Mouse (Mus musculus): Measurements from ENCODE around the gene Zfp750. TPM values are rescaled to one million over a fixed set of nuclear protein-coding genes. Genes with fewer than 3 reads are reported as not detected.

Zfp750 gene
- 0.38 and 0.76 TPM in 2 replicates for polyA plus RNA-seq (2015; fragmentation: Nextera tagmentation; extraction: Ambion mirVana)

DNA sequence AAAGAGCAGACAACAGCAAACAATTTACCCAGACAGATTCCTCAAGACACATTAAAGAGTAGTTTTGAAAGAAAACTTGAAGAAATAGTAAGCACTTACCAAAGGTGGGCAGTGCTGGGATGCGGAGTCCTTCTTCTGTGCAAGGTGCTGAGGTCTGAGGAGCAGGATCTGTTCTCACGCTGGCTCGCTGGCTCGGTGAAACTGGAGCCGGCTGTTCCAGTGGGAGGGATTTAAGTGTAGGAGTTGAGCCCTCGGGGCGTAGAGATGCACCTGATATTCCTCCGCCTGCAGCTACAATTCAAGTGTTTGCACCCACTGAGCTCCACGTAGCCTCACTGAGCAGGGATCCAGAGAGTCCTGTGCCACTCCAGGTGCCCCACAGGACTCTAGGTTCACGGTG lies at the start of gene Zfp750:
TSS of gene Zfp750 (minus strand) at position 203 of the 400 bp plus-strand sequence.
- H3K4me2 ChIP-seq (replicated peaks) = no peak within 1 kb of the TSS
- ATAC-seq = no peak
- no peaks in the 10 kb centered on the region for H3K36me3 ChIP-seq
- H3K27me3 ChIP-seq (replicated peaks) = no peaks in the 10 kb centered on the region
- WGBS = 45% methylated on average over 10 of the region's 10 CpGs
- H3K9ac ChIP-seq = no peak within 1 kb of the TSS
- H3K27ac ChIP-seq = no peak within 1 kb of the TSS
- peaks cover 15% of the 10 kb centered on the region for H3K4me1 ChIP-seq (replicated peaks)
- no peaks in the 10 kb centered on the region for H3K9me3 ChIP-seq
- H3K4me3 ChIP-seq (replicated peaks) = no peak within 1 kb of the TSS

DNA sequence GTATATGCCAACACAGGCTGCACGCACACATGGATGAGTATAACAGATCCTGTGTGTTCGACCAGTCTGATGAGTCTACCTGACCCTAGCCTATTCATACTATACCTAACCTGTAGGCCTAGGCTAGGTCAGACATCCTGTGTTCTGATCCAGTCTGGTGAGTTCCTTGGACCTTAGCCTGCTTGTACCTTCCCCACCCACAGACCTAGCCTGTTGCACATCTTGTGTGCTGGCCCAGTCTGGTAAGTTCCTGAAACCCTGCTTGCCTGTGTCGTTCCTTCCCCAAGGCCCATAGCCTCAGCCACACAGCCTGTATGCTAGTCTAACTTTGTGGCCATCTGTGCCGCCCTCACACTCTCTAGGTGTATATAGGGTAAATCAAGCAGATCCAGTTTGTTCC lies 45.1 kb upstream of the Zfp750 start:
- Histone ChIP-seq H3K4me2 (replicated peaks) (no peak overlapping the region), H3K4me3 (replicated peaks) (no peak overlapping the region), H3K9me3 (no peaks in the 10 kb centered on the region), H3K4me1 (replicated peaks) (no peaks in the 10 kb centered on the region), H3K27ac (no peak overlapping the region), H3K36me3 (no peaks in the 10 kb centered on the region), H3K9ac (no peak overlapping the region), H3K27me3 (replicated peaks) (no peaks in the 10 kb centered on the region)
- WGBS = 95% methylated on average over 4 of the region's 4 CpGs
- no peak for ATAC-seq

DNA sequence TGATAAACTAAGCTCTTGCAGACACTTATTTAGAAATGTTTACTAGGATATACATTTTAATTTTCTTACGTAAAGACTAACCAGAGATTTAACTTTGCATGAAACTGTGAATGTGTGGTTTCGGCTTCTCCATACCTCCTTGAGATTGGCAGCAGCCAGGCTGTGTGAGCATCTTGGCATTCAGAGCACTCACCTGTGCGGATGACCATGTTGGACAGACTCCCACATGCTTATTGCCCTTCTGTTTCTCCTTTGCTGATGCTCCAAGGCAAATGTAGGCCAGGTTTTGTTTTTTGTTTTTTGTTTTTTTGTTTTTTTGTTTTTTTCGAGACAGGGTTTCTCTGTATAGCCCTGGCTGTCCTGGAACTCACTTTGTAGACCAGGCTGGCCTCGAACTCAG lies 44.2 kb upstream of the Zfp750 start:
- 92% methylated on average over 5 of the region's 5 CpGs for WGBS

DNA sequence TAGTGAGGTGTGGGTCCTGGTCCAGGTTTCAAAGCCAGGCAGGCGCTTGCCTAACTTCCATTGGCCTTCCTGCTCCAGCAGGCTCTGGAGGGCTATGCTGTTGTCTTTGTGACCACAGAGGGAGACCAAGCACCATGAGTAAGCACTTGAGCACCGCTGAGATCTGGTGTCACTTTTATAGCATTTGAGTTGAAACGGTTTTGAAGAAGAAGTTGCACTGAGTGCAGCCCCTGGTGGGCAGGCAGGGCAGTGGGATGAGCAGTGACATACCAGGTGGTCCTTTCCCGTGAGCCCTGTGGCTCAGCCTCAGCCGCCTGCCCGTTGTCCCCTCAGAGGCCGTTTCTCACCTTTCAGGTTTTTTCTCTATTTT lies 41.1 kb upstream of the Zfp750 start:
- H3K9ac ChIP-seq = no peak overlapping the region
- H3K4me3 ChIP-seq (replicated peaks) = no peak overlapping the region
- H3K4me1 ChIP-seq (replicated peaks) = no peaks in the 10 kb centered on the region
- H3K4me2 ChIP-seq (replicated peaks) = no peak overlapping the region
- no peak for ATAC-seq
- no peaks in the 10 kb centered on the region for H3K9me3 ChIP-seq
- no peaks in the 10 kb centered on the region for H3K27me3 ChIP-seq (replicated peaks)
- no peak overlapping the region for H3K27ac ChIP-seq
- no peaks in the 10 kb centered on the region for H3K36me3 ChIP-seq
- WGBS = 78% methylated on average over 7 of the region's 7 CpGs

More for the DNA sequence above, 44.2 kb upstream of the Zfp750 start:
- Histone ChIP-seq H3K36me3 (no peaks in the 10 kb centered on the region), H3K4me2 (replicated peaks) (no peak overlapping the region), H3K9me3 (no peaks in the 10 kb centered on the region), H3K27me3 (replicated peaks) (no peaks in the 10 kb centered on the region), H3K27ac (no peak overlapping the region), H3K9ac (no peak overlapping the region), H3K4me3 (replicated peaks) (no peak overlapping the region), H3K4me1 (replicated peaks) (no peaks in the 10 kb centered on the region)
- ATAC-seq = no peak

DNA sequence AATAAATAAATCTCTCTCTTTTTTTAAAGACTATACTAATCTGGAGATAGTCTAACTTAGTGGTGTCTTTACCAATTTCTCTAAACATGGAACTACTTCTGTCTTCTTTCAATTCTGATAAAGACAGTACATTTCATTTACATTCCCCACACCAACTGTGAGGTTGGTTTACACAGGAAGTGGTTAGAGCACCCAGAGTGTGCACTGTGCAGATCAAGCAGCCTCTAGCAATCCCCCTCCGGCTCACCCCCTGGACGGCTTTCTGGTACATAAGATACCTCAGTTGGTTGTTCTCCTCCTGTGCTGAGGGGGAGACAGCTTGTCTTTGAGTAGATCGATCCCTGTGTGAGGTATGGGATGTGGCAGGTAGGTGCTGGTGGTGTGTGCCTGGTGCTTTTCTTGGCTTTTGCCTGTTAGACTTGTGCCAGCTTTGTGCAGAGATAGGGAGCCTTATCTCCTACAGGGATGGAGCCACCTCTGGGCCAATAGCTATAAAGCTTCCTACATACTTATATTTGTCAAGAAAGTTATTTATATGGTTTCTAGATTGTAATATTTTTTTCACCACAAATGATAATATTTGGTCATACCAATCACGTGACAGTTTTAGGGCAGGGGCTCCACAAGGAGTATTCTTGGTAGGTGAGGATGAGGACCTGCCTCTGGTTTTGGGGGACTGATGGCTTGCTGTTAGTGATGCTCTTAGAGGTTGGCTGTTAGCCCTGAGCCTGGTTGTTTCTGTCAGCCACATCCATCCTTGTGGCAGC lies 40.6 kb upstream of the Zfp750 start:
- 89% methylated on average over 4 of the region's 4 CpGs for WGBS
- H3K4me2 ChIP-seq (replicated peaks) = no peak overlapping the region
- H3K27me3 ChIP-seq (replicated peaks) = no peaks in the 10 kb centered on the region
- H3K4me1 ChIP-seq (replicated peaks) = no peaks in the 10 kb centered on the region
- no peaks in the 10 kb centered on the region for H3K9me3 ChIP-seq
- H3K36me3 ChIP-seq = no peaks in the 10 kb centered on the region
- ATAC-seq = no peak
- no peak overlapping the region for H3K4me3 ChIP-seq (replicated peaks)
- H3K9ac ChIP-seq = no peak overlapping the region
- H3K27ac ChIP-seq = no peak overlapping the region

DNA sequence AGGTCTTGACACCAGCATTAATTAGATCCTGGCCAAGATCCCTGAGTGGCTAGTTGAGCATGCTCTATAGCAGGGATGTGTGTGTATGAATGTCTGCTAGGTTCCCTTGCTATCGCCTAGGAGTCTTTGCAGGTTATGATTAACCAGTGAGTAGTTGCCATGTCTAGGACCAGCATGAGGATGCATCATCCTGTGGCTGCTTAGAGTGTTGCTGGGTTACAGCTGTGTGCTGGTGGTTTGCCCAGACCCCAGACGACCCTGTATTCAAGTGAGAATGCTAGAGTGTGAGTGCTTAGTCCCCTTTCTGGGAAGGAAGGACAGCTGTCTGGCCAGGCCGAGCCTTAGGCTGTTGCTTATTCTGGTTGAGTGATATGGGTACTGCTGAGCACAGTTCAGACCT lies 39.4 kb upstream of the Zfp750 start:
- H3K4me2 ChIP-seq (replicated peaks) = no peak overlapping the region
- ATAC-seq = no peak
- H3K9ac ChIP-seq = no peak overlapping the region
- no peaks in the 10 kb centered on the region for H3K4me1 ChIP-seq (replicated peaks)
- H3K27me3 ChIP-seq (replicated peaks) = no peaks in the 10 kb centered on the region
- no peak overlapping the region for H3K27ac ChIP-seq
- H3K4me3 ChIP-seq (replicated peaks) = no peak overlapping the region
- no peaks in the 10 kb centered on the region for H3K9me3 ChIP-seq
- H3K36me3 ChIP-seq = no peaks in the 10 kb centered on the region
- 84% methylated on average over 3 of the region's 3 CpGs for WGBS

DNA sequence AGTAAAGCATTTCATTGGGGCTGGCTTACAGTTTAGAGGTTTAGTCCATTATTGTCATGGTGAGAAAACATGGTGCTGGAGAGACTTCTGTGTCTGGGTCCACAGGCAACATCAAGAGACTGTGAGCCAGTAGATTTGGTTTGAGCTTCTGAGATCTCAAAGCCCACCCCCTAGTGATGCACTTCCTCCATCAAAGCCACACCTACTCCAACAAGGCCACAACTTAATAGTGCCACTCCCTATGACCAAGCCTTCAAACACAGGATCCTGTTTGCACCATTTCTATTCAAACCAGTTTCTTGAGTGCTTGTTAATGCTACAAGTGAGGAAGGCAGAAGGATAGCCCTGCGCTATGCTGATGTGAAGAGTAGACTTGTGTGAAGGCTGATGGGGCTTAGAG lies 38.8 kb upstream of the Zfp750 start:
- H3K4me3 ChIP-seq (replicated peaks) = no peak overlapping the region
- no peak overlapping the region for H3K9ac ChIP-seq
- WGBS = 98% methylated on average over 1 of the region's 1 CpGs
- no peaks in the 10 kb centered on the region for H3K4me1 ChIP-seq (replicated peaks)
- no peaks in the 10 kb centered on the region for H3K36me3 ChIP-seq
- H3K4me2 ChIP-seq (replicated peaks) = no peak overlapping the region
- no peaks in the 10 kb centered on the region for H3K9me3 ChIP-seq
- H3K27ac ChIP-seq = no peak overlapping the region
- no peak for ATAC-seq
- H3K27me3 ChIP-seq (replicated peaks) = no peaks in the 10 kb centered on the region

DNA sequence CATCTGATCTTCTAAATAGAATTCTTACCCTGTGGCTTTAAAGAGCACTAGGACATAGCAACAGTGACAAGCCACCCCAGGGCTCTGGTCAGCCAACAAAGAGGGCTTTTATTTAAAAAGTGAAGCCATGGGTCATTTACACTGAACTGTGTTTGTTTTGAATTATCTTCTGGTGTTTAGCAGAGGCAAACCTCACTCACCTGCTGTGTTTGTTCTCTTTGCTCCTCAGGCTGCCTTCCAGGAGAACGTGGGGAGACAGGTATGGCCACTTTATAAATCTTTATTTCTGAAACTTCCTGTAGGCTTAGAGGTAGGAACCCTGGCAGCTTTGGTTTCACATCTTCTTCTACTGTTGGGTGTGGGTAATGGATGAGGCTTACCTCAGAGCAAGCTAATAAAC lies 37.6 kb upstream of the Zfp750 start:
- H3K9me3 ChIP-seq = no peaks in the 10 kb centered on the region
- no peak overlapping the region for H3K27ac ChIP-seq
- no peak for ATAC-seq
- H3K4me3 ChIP-seq (replicated peaks) = no peak overlapping the region
- no peak overlapping the region for H3K4me2 ChIP-seq (replicated peaks)
- H3K27me3 ChIP-seq (replicated peaks) = no peaks in the 10 kb centered on the region
- H3K4me1 ChIP-seq (replicated peaks) = 0 out of 2 replicates have a peak, but pooled peaks cover 3% of the 10 kb centered on the region
- 59% methylated on average over 1 of the region's 1 CpGs for WGBS
- no peak overlapping the region for H3K9ac ChIP-seq
- H3K36me3 ChIP-seq = no peaks in the 10 kb centered on the region

DNA sequence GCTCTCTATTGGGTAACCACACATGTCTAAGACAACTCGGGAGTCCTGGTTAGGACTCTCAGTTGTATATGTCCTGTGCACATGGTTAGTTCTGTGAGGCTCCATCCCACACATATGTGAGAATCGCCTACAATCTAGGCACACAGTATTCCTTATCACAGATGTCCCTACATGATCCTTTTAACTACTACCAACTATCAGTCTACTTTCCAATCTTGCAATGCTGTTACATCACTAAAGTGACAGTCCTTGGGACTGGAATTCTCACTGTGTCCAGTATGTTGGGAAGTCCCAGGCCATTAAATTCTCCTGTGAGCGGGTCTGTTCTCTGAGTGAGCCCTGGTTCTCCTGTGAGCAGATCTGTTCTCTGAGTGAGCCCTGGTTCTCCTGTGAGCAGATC lies 34.3 kb upstream of the Zfp750 start:
- 95% methylated on average over 3 of the region's 3 CpGs for WGBS
- Histone ChIP-seq H3K9me3 (no peaks in the 10 kb centered on the region), H3K4me3 (replicated peaks) (no peak overlapping the region), H3K27ac (no peak overlapping the region), H3K9ac (no peak overlapping the region), H3K36me3 (no peaks in the 10 kb centered on the region), H3K4me1 (replicated peaks) (peaks cover 19% of the 10 kb centered on the region), H3K27me3 (replicated peaks) (no peaks in the 10 kb centered on the region), H3K4me2 (replicated peaks) (no peak overlapping the region)
- no peak for ATAC-seq

DNA sequence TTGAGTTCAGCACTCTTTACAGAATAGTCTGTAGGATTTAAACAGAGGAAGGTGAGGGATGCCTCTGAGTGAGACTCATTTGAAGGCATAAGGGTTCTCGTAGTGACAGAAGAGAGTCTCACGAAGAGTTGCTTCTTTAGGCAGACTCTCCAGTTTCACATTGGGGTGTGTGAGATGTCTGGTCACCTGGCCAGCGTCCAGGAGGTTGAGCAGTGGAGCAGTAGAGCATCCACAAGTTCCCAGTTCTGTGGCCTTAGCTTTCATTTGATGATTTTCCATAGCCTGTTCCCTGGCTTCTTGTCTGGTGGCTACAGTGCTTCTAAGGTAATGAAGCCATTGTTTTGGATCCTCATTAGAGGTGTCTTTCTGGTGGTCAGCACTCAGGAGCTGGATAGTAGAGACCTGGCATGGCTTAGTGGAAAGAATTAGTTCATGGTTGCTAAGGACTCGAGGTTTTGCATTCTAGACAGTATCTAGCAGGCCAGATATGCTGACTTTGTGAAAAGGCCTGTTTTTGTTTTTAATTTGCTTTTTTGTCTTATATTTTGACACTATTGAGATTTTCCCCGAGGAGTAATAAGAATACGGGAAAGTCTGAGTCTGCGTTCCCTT lies 33.8 kb upstream of the Zfp750 start:
- Histone ChIP-seq H3K27ac (no peak overlapping the region), H3K9ac (no peak overlapping the region), H3K4me2 (replicated peaks) (no peak overlapping the region), H3K36me3 (no peaks in the 10 kb centered on the region), H3K9me3 (no peaks in the 10 kb centered on the region), H3K4me3 (replicated peaks) (no peak overlapping the region), H3K4me1 (replicated peaks) (peaks cover 23% of the 10 kb centered on the region), H3K27me3 (replicated peaks) (no peaks in the 10 kb centered on the region)
- no peak for ATAC-seq
- 82% methylated on average over 7 of the region's 7 CpGs for WGBS

DNA sequence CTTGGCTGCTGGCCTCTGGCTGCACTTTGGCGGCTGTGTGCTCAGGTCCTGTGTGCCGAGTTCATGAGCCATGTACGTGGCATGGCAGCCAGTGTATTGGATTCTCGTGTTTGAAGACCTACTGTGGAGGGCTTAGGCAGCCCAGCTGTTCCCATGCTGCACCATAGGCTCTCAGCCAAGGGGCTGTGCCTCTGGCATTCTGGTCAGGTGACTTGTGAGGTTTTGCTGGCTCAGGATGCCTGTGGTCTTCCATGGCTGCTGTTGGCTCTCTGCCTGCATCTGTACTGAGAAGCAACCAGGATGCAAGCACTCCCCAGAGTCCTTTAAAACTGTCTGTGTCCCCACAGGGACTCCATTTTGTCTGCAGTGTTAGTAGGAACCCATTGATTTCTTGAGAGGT lies 33.0 kb upstream of the Zfp750 start:
- Histone ChIP-seq H3K4me2 (replicated peaks) (no peak overlapping the region), H3K4me3 (replicated peaks) (no peak overlapping the region), H3K27ac (no peak overlapping the region), H3K36me3 (no peaks in the 10 kb centered on the region), H3K9me3 (no peaks in the 10 kb centered on the region), H3K9ac (no peak overlapping the region), H3K27me3 (replicated peaks) (no peaks in the 10 kb centered on the region), H3K4me1 (replicated peaks) (peaks cover 25% of the 10 kb centered on the region)
- 83% methylated on average over 4 of the region's 4 CpGs for WGBS
- ATAC-seq = no peak

DNA sequence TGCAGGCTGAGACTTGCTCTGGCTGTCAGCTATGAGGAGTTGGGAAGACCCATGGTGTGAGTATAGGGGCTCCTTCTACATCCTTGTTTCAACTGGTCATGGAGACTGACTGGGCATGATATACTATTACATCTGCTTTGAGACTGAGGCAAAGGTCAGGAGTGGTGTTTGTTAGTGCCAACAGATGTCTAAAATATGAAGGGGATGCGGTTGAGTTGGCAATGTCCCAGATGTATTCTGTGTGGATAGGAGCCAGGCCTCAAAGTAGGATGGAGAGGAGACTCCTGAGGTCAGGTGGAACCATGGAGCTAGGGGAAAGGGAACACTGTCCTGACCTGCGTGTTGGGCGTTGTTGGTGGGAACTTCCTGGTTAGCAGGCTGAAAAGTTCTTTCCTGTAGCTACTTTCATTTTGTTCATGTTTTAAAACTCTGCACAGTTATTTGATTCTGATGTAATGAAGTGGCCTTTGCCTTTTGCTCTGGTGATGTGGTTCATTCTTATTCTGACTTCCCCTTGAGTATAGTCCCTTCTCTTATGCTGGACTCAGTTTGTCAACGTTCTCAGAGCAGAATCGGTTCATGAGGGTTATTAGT lies 32.2 kb upstream of the Zfp750 start:
- Histone ChIP-seq H3K27me3 (replicated peaks) (no peaks in the 10 kb centered on the region), H3K4me3 (replicated peaks) (no peak overlapping the region), H3K4me1 (replicated peaks) (peaks cover 29% of the 10 kb centered on the region), H3K27ac (no peak overlapping the region), H3K36me3 (no peaks in the 10 kb centered on the region), H3K4me2 (replicated peaks) (no peak overlapping the region), H3K9me3 (no peaks in the 10 kb centered on the region), H3K9ac (no peak overlapping the region)
- no peak for ATAC-seq
- WGBS = 84% methylated on average over 5 of the region's 5 CpGs

Data from intestine, embryonic 15.5 days (tissue).